Mouse (Mus musculus): ENCODE measurements at regions not wholly inside any gene's neighbourhood (a gene's known extent, or its start where the extent isn't known, plus 50 kb on each side); places are given as distances from the start of the nearest gene placed in this dataset.
"Not testable (repeated sequence)": the region's sequence is repeated elsewhere in the genome, so short reads cannot be mapped to it uniquely, and the experiment has no call there.

DNA sequence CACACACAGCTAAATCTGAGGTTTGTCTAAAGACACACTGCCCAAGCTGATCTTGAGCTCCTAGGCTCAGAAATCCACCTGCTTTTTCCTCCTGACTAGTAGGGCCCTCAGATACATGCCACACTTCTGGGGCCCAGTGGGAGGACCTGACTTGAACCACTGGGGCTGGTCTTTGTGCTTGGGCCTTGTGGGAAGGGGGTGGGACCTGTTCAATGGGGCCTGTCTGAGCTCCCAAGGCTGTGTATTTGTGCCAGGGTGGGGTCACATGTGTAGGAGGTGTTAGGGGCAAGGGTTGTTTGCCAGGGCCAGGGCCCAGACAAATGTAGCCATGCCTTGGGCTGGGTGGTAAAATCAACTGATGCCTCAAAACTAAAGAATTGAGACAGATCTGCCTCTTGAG lies 56.8 kb downstream of the Gm8765 start:
- not testable (repeated sequence) for DNase-seq (ENCODE audit: low spot score)

DNA sequence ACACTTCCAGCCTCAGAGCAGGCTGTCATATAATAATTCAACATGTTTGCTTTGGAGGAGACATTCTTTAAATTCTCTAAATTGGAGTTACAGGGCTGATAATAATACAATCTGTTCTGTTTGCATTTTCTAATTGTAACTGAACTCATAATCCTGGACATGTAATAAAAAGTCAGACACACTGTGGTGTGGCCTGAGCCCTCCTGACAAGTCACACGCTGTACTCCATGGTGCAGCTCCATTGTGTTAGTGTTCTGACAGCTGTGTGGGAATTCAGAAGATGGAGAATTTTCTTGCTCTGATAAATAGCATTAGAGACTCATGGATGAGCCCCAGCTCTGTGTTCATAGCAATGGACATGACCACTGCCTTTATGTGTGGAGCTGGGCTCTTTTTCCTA lies 58.2 kb downstream of the Gm8765 start:
- DNase-seq (ENCODE audit: low spot score): not testable (repeated sequence)

DNA sequence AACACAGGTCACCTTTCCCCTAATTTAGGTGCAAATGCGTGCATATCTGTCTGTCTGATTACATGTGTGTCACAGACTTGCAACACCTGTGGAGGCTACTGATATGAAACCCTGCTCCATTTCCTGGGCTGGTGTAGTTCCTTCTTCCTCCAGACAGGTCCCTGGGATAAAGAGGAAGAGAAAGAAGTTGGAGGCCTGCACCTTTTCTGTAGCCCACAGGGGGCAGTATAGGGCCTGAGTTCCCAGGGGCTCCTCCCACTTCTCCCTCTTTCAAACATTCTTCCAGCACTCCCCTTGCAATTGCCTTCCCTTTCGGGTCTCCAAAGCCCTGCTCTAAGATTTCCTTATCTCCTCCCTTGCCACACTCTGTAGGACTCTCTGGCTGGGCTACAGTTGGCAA lies 66.5 kb downstream of the Gm8765 start:
- DNase-seq (ENCODE audit: low spot score): no peak

DNA sequence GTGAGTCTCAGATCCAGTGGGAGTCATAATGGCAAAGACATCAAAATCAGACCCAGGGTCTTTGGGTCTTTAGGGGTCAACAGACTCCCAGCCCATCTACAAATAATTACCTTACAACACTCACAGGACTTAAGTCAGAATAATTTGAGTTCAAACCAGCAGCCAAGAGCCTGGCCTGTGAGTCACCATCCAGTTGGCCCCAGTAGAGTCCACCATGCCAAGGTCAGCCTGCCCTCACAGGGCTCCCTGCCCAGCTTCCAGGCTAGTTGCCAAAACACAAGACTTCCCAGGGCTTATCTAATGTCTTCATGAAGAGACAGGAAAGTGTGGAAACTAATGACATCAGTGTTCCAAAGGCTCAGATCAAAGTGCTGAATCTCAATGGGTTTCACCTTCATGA lies 81.9 kb downstream of the Gm8765 start:
- not testable (repeated sequence) for DNase-seq (ENCODE audit: low spot score)

DNA sequence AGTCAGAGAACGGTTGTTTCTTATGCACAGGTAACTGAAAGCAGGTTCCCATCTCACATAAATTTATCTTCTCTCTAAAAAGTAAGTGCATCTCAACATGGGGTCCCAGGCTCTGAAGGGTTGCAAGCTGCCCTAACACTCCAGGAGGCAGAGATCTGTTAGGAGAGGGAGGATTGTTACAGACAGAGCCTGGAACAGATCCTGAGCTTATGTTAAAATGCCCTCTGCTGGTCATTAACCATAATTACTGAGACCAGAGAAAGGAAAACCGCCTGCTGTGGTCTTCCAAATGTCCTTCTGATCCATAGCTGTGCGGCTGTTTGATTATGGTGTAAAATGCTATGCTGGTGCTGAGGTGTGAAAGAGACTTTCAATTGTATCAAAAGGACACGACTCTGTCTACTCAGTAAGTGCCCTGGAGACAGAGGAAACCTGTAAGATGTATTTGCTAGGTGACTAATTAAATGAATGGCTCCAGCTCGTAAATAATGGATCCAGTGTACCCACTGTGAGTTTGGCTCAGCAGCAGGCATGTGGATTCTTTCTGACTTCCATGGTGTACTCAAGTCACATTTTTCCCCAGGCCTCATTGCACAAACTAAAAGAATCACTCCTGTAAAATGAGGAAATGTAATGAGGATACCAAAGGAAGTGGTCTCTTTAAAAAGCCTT lies 131.9 kb downstream of the Gm8765 start:
- peak; percentile 61 for DNase-seq (ENCODE audit: low spot score)
